In genomic region chr14:32160563-32160962, GRCm38 (mm10) we compare ENCODE assay signal across 7 mouse cellular contexts. TPM values are rescaled to one million over a fixed set of nuclear protein-coding genes. Genes with fewer than 3 reads are reported as not detected.
DNase-seq lines count a peak whose midpoint lies in the region; ATAC-seq and TF ChIP-seq lines count a peak whose summit lies in the region.

No protein-coding gene starts in this region.

- peak overlapping the region; percentile 81 for H3K27ac ChIP-seq in lung, postnatal 0 days (ENCODE audit: low read length)
- peak overlapping the region; percentile 56; the same call in 1 of the 2 replicates for H3K27ac ChIP-seq in limb, embryonic 13.5 days
- H3K27ac ChIP-seq in stomach, embryonic 15.5 days, result peak overlapping the region; percentile 91

- H3K9me3 ChIP-seq in lung, postnatal 0 days (ENCODE audit: low read length), result no peaks in the 10 kb centered on the region
- H3K9me3 ChIP-seq in erythroblast, embryonic 14.5 days (ENCODE audit: control insufficient read depth, low read length), result peaks cover 3% of the 10 kb centered on the region
- no peaks in the 10 kb centered on the region for H3K9me3 ChIP-seq in limb, embryonic 13.5 days
- H3K9me3 ChIP-seq in stomach, embryonic 15.5 days, result no peaks in the 10 kb centered on the region

- TF ChIP-seq EP300 in lung, postnatal 0 days (IDR thresholded peaks at IDR 0.05), result no peak

- no peak for TF ChIP-seq CTCF in lung, postnatal 0 days (IDR thresholded peaks at IDR 0.05)

- no peaks in the 10 kb centered on the region for H3K27me3 ChIP-seq in lung, postnatal 0 days (replicated peaks; ENCODE audit: insufficient read depth, low read length)
- H3K27me3 ChIP-seq in erythroblast, embryonic 14.5 days (ENCODE audit: control insufficient read depth), result no peaks in the 10 kb centered on the region
- H3K27me3 ChIP-seq in limb, embryonic 13.5 days, result no peaks in the 10 kb centered on the region
- no peaks in the 10 kb centered on the region for H3K27me3 ChIP-seq in stomach, embryonic 15.5 days (replicated peaks)

- peak overlapping the region; percentile 94 for H3K9ac ChIP-seq in lung, postnatal 0 days (replicated peaks; ENCODE audit: low read depth)
- peak overlapping the region; percentile 95 for H3K9ac ChIP-seq in limb, embryonic 13.5 days
- peak overlapping the region; percentile 98 for H3K9ac ChIP-seq in stomach, embryonic 15.5 days

- peak overlapping the region; percentile 81 for H3K4me3 ChIP-seq in lung, postnatal 0 days (ENCODE audit: low read depth, low read length)
- H3K4me3 ChIP-seq in erythroblast, embryonic 14.5 days (replicated peaks), result peak overlapping the region; percentile 79
- H3K4me3 ChIP-seq in limb, embryonic 13.5 days, result peak overlapping the region; percentile 98
- peak overlapping the region; percentile 96 for H3K4me3 ChIP-seq in stomach, embryonic 15.5 days (replicated peaks)

- no peaks in the 10 kb centered on the region for H3K36me3 ChIP-seq in lung, postnatal 0 days (ENCODE audit: insufficient read depth, low read length)
- peaks cover 27% of the 10 kb centered on the region for H3K36me3 ChIP-seq in erythroblast, embryonic 14.5 days (ENCODE audit: control insufficient read depth)
- no peaks in the 10 kb centered on the region for H3K36me3 ChIP-seq in limb, embryonic 13.5 days
- no peaks in the 10 kb centered on the region for H3K36me3 ChIP-seq in stomach, embryonic 15.5 days

- H3K4me1 ChIP-seq in lung, postnatal 0 days (ENCODE audit: insufficient read depth, low read depth, low read length), result peaks cover 27% of the 10 kb centered on the region
- peaks cover 77% of the 10 kb centered on the region for H3K4me1 ChIP-seq in erythroblast, embryonic 14.5 days (ENCODE audit: control insufficient read depth)
- H3K4me1 ChIP-seq in limb, embryonic 13.5 days, result peaks cover 35% of the 10 kb centered on the region
- H3K4me1 ChIP-seq in stomach, embryonic 15.5 days, result peaks cover 26% of the 10 kb centered on the region

- H3K4me2 ChIP-seq in lung, postnatal 0 days (replicated peaks; ENCODE audit: low read depth, low read length), result peak overlapping the region; percentile 77
- peak overlapping the region; percentile 98 for H3K4me2 ChIP-seq in limb, embryonic 13.5 days (replicated peaks)
- H3K4me2 ChIP-seq in stomach, embryonic 15.5 days, result peak overlapping the region; percentile 78

- ATAC-seq in lung, postnatal 0 days, result no peak
- ATAC-seq in limb, embryonic 13.5 days (ENCODE audit: low FRiP score, low read depth), result no peak
- no peak for ATAC-seq in stomach, embryonic 15.5 days (ENCODE audit: insufficient read depth, low FRiP score, low read depth)

- WGBS in lung, postnatal 0 days, result 24% methylated on average over 7 of the region's 7 CpGs
- WGBS in limb, embryonic 13.5 days, result 35% methylated on average over 7 of the region's 7 CpGs
- 21% methylated on average over 7 of the region's 7 CpGs for WGBS in stomach, embryonic 15.5 days

- DNase-seq in lung, postnatal 0 days (ENCODE audit: low spot score), result no peak
- no peak for DNase-seq in lung, postnatal 4 days
- DNase-seq in ovary, adult 18-20 months (ENCODE audit: low spot score), result no peak
- no peak for DNase-seq in cerebellum, adult 18-20 months

RNA-seq across cellular contexts. Expression of gene Ncoa4, which starts 0.9 kb away (rescaled TPM):
- polyA plus RNA-seq in lung, postnatal 0 days (2015; fragmentation: Nextera tagmentation; extraction: Ambion mirVana), result 73.5 and 76.5 TPM in 2 replicates
- 6.9 and 7.6 TPM in 2 replicates for polyA plus RNA-seq in erythroblast, embryonic 14.5 days (2012)
- 76.0 and 80.0 TPM in 2 replicates for polyA plus RNA-seq in limb, embryonic 13.5 days (2015; fragmentation: Nextera tagmentation; extraction: Ambion mirVana)
- 122 and 136 TPM in 2 replicates for polyA plus RNA-seq in stomach, embryonic 15.5 days (2015; fragmentation: Nextera tagmentation; extraction: Ambion mirVana)

RNA-seq across cellular contexts. Expression of gene Msmb, which starts 18.7 kb away (rescaled TPM):
- not detected in 2 replicates for polyA plus RNA-seq in lung, postnatal 0 days (2015; fragmentation: Nextera tagmentation; extraction: Ambion mirVana)
- not detected in 2 replicates for polyA plus RNA-seq in erythroblast, embryonic 14.5 days (2012)
- not detected in 2 replicates for polyA plus RNA-seq in limb, embryonic 13.5 days (2015; fragmentation: Nextera tagmentation; extraction: Ambion mirVana)
- polyA plus RNA-seq in stomach, embryonic 15.5 days (2015; fragmentation: Nextera tagmentation; extraction: Ambion mirVana), result not detected in 2 replicates

RNA-seq across cellular contexts. Expression of gene Timm23, which starts 41.1 kb away (rescaled TPM):
- polyA plus RNA-seq in lung, postnatal 0 days (2015; fragmentation: Nextera tagmentation; extraction: Ambion mirVana), result 151 and 160 TPM in 2 replicates
- polyA plus RNA-seq in erythroblast, embryonic 14.5 days (2012), result 15.2 and 17.5 TPM in 2 replicates
- 285 and 295 TPM in 2 replicates for polyA plus RNA-seq in limb, embryonic 13.5 days (2015; fragmentation: Nextera tagmentation; extraction: Ambion mirVana)
- polyA plus RNA-seq in stomach, embryonic 15.5 days (2015; fragmentation: Nextera tagmentation; extraction: Ambion mirVana), result 203 and 260 TPM in 2 replicates

RNA-seq across cellular contexts. Expression of gene Parg, which starts 41.2 kb away (rescaled TPM):
- polyA plus RNA-seq in lung, postnatal 0 days (2015; fragmentation: Nextera tagmentation; extraction: Ambion mirVana), result 16.5 and 20.2 TPM in 2 replicates
- polyA plus RNA-seq in erythroblast, embryonic 14.5 days (2012), result 0.39 and 0.68 TPM in 2 replicates
- 48.1 and 49.5 TPM in 2 replicates for polyA plus RNA-seq in limb, embryonic 13.5 days (2015; fragmentation: Nextera tagmentation; extraction: Ambion mirVana)
- polyA plus RNA-seq in stomach, embryonic 15.5 days (2015; fragmentation: Nextera tagmentation; extraction: Ambion mirVana), result 34.2 and 41.6 TPM in 2 replicates
